Mouse (Mus musculus) forebrain, embryonic 16.5 days (tissue): ENCODE data around the gene Jpt1. TPM values are rescaled to one million over a fixed set of nuclear protein-coding genes. Genes with fewer than 3 reads are reported as not detected.
"Not testable (repeated sequence)": the region's sequence is repeated elsewhere in the genome, so short reads cannot be mapped to it uniquely, and the experiment has no call there.

Experiments used
- ATAC-seq: fragments of 200-750 bp; cut with Nextera tagmentation; 2 replicates; pipeline ENCODE4 v1.8.0; 2017; ENCODE audit warnings: mild to moderate bottlenecking, moderate library complexity
- H3K27ac ChIP-seq: fragments of 300-500 bp; sonication (generic); 2 replicates; pipeline ENCODE4 v1.5.1; 2014; ENCODE audit warnings: low read length, control low read depth
- H3K27me3 ChIP-seq: fragments of 300-500 bp; sonication (generic); replicated peaks from 2 replicates; pipeline ENCODE4 v1.6.1; 2014; ENCODE audit warnings: low read length; ENCODE audit not compliant: control insufficient read depth, insufficient read depth
- H3K36me3 ChIP-seq: fragments of 300-500 bp; sonication (generic); 2 replicates; pipeline ENCODE4 v1.6.1; 2014; ENCODE audit not compliant: control insufficient read depth, insufficient read depth
- H3K4me1 ChIP-seq: fragments of 300-500 bp; sonication (generic); replicated peaks from 2 replicates; pipeline ENCODE4 v1.6.1; 2014; ENCODE audit warnings: low read length; ENCODE audit not compliant: control insufficient read depth, insufficient read depth
- H3K4me2 ChIP-seq: fragments of 300-500 bp; sonication (generic); 2 replicates; pipeline ENCODE4 v1.6.1; 2014; ENCODE audit warnings: mild to moderate bottlenecking, low read length, control low read depth
- H3K4me3 ChIP-seq: fragments of 300-500 bp; sonication (generic); replicated peaks from 2 replicates; pipeline ENCODE4 v1.5.1; 2014; ENCODE audit warnings: mild to moderate bottlenecking, low read length, control low read depth
- H3K9ac ChIP-seq: fragments of 300-500 bp; sonication (generic); replicated peaks from 2 replicates; pipeline ENCODE4 v1.6.1; 2014; ENCODE audit warnings: low read depth, low read length, control low read depth
- H3K9me3 ChIP-seq: fragments of 300-500 bp; sonication (generic); 2 replicates; pipeline ENCODE4 v1.6.1; 2016; ENCODE audit warnings: low read length; ENCODE audit not compliant: control insufficient read depth
- WGBS: fragments of 180-500 bp; shearing (Covaris S2); extraction: QIAGEN DNeasy Blood & Tissue Kit; methylation state at CpG from one replicate; pipeline ENCODE4 v1.1.7; 2014; 5-methylcytosine and 5-hydroxymethylcytosine counted together
- polyA plus RNA-seq: library from polyadenylated mRNA; unstranded; fragments of >200 nt; fragmentation: Nextera tagmentation; extraction: Ambion mirVana; gene quantifications from 2 replicates; pipeline ENCODE4 v1.2.1, GENCODE M21; 2015

The Jpt1 gene
- polyA plus RNA-seq, 1 experiment from 2014 or later, result 1,981 TPM

GRCm38 (mm10) chr11:115464851-115465250, 49.3 kb downstream of the Jpt1 start:
- Histone ChIP-seq H3K9ac (no peak overlapping the region), H3K4me3 (no peak overlapping the region), H3K4me2 (no peak overlapping the region), H3K27ac (no peak overlapping the region), H3K9me3 (no peaks in the 10 kb centered on the region), H3K27me3 (no peaks in the 10 kb centered on the region), H3K36me3 (no peaks in the 10 kb centered on the region), H3K4me1 (no peaks in the 10 kb centered on the region)
- 88% methylated on average over 8 of the region's 8 CpGs for WGBS
- ATAC-seq, result no peak

- Histone ChIP-seq H3K27me3 (no peaks in the 10 kb centered on the region), H3K36me3 (no peaks in the 10 kb centered on the region), H3K4me1 (no peaks in the 10 kb centered on the region), H3K27ac (no peak overlapping the region), H3K4me2 (no peak overlapping the region), H3K9me3 (no peaks in the 10 kb centered on the region), H3K9ac (no peak overlapping the region), H3K4me3 (no peak overlapping the region)
- no peak for ATAC-seq
- 78% methylated on average over 11 of the region's 11 CpGs for WGBS
Observed at GRCm38 (mm10) chr11:115463397-115463796, 50.8 kb downstream of the Jpt1 start.

GRCm38 (mm10) chr11:115462243-115462891, 51.8 kb downstream of the Jpt1 start, which contains the start of gene Slc16a5:
Gene Slc16a5 (plus strand): TSS chr11:115462474.
- Histone ChIP-seq H3K4me3 (no peak within 1 kb of the TSS), H3K27ac (no peak within 1 kb of the TSS), H3K9ac (no peak within 1 kb of the TSS), H3K27me3 (no peaks in the 10 kb centered on the region), H3K36me3 (no peaks in the 10 kb centered on the region), H3K9me3 (no peaks in the 10 kb centered on the region), H3K4me1 (no peaks in the 10 kb centered on the region), H3K4me2 (no peak within 1 kb of the TSS)
- ATAC-seq, result no peak
- 69% methylated on average over 16 of the region's 16 CpGs for WGBS

GRCm38 (mm10) chr11:115461846-115462242, 52.3 kb downstream of the Jpt1 start:
- Histone ChIP-seq H3K4me3 (no peak overlapping the region), H3K4me2 (no peak overlapping the region), H3K27me3 (no peaks in the 10 kb centered on the region), H3K9ac (no peak overlapping the region), H3K4me1 (no peaks in the 10 kb centered on the region), H3K27ac (no peak overlapping the region), H3K36me3 (no peaks in the 10 kb centered on the region), H3K9me3 (no peaks in the 10 kb centered on the region)
- no peak for ATAC-seq
- WGBS, result 67% methylated on average over 5 of the region's 5 CpGs

- Histone ChIP-seq H3K36me3 (no peaks in the 10 kb centered on the region), H3K4me2 (no peak overlapping the region), H3K4me1 (no peaks in the 10 kb centered on the region), H3K27ac (no peak overlapping the region), H3K9ac (no peak overlapping the region), H3K4me3 (no peak overlapping the region), H3K27me3 (no peaks in the 10 kb centered on the region), H3K9me3 (no peaks in the 10 kb centered on the region)
- no peak for ATAC-seq
- 19% methylated on average over 8 of the region's 8 CpGs for WGBS
Observed at GRCm38 (mm10) chr11:115460976-115461375, 53.2 kb downstream of the Jpt1 start.

- H3K9me3 ChIP-seq, result 0 out of 2 replicates have a peak, but pooled peaks cover 2% of the 10 kb centered on the region
- ATAC-seq, result no peak
- H3K4me1 ChIP-seq, result no peaks in the 10 kb centered on the region
- no peaks in the 10 kb centered on the region for H3K36me3 ChIP-seq
- WGBS, result 47% methylated on average over 6 of the region's 6 CpGs
- no peak overlapping the region for H3K4me2 ChIP-seq
- H3K27ac ChIP-seq, result no peak overlapping the region
- no peak overlapping the region for H3K9ac ChIP-seq
- H3K4me3 ChIP-seq, result no peak overlapping the region
- no peaks in the 10 kb centered on the region for H3K27me3 ChIP-seq
Observed at GRCm38 (mm10) chr11:115457405-115457804, 56.8 kb downstream of the Jpt1 start.

- Histone ChIP-seq H3K9ac (no peak overlapping the region), H3K4me3 (no peak overlapping the region)
- 93% methylated on average over 5 of the region's 5 CpGs for WGBS
Observed at GRCm38 (mm10) chr11:115456182-115456581, 58.0 kb downstream of the Jpt1 start.

GRCm38 (mm10) chr11:115455619-115456018, 58.6 kb downstream of the Jpt1 start:
- no peak overlapping the region for H3K9ac ChIP-seq
- no peak overlapping the region for H3K27ac ChIP-seq
- H3K4me1 ChIP-seq, result no peaks in the 10 kb centered on the region
- H3K36me3 ChIP-seq, result no peaks in the 10 kb centered on the region
- no peaks in the 10 kb centered on the region for H3K27me3 ChIP-seq
- H3K4me2 ChIP-seq, result no peak overlapping the region
- ATAC-seq, result no peak
- 0 out of 2 replicates have a peak, but pooled peaks cover 2% of the 10 kb centered on the region for H3K9me3 ChIP-seq
- WGBS, result 85% methylated on average over 15 of the region's 15 CpGs
- H3K4me3 ChIP-seq, result no peak overlapping the region

More at GRCm38 (mm10) chr11:115456182-115456581, 58.0 kb downstream of the Jpt1 start:
- Histone ChIP-seq H3K27ac (no peak overlapping the region), H3K9me3 (0 out of 2 replicates have a peak, but pooled peaks cover 2% of the 10 kb centered on the region), H3K4me2 (no peak overlapping the region), H3K4me1 (no peaks in the 10 kb centered on the region), H3K36me3 (no peaks in the 10 kb centered on the region), H3K27me3 (no peaks in the 10 kb centered on the region)
- ATAC-seq, result no peak

GRCm38 (mm10) chr11:115454822-115455221, 59.4 kb downstream of the Jpt1 start:
- not testable (repeated sequence) for H3K9me3 ChIP-seq, H3K4me3 ChIP-seq, H3K9ac ChIP-seq, ATAC-seq, H3K36me3 ChIP-seq, H3K27ac ChIP-seq, H3K27me3 ChIP-seq, H3K4me1 ChIP-seq, H3K4me2 ChIP-seq
- WGBS, result 88% methylated on average over 6 of the region's 6 CpGs
